Mouse (Mus musculus) liver, postnatal 0 days (tissue): ENCODE data around the gene Etv3.
"Not testable (repeated sequence)": the region's sequence is repeated elsewhere in the genome, so short reads cannot be mapped to it uniquely, and the experiment has no call there.

ENCODE experiments used
- CTCF ChIP-seq: sonication (generic); IDR thresholded peaks from 2 replicates; pipeline ENCODE4 v1.5.1; 2016; ENCODE audit warnings: antibody characterized with exemption, low read depth
- EP300 ChIP-seq: IDR thresholded peaks from 2 replicates; pipeline ENCODE4 v1.6.1; 2016; ENCODE audit warnings: antibody characterized with exemption, low read depth, mild to moderate bottlenecking

DNA sequence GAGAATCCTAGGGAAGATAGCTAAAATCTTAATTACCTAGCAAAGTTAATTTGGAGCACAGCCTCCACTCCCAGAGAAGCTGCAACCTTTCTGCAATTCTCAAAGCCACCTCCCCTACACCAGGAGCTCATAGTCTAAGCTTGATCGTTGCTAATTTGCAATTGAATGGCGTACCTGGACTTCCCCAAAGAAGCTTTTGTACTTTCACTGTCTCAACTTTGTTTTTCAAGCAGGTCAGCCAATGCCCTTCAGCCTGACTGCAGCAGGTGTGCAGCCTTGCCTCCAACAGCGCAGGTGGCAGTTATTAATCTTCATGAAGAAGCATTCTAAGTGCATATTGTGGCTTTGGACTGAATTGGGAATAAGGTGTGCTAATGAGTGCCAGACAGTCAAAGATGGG is 47.3 kb upstream of the Etv3 start:
- not testable (repeated sequence) for TF ChIP-seq CTCF, EP300
